Mouse (Mus musculus): ENCODE measurements around the gene Dnmt3a. TPM values are rescaled to one million over a fixed set of nuclear protein-coding genes. Genes with fewer than 3 reads are reported as not detected.
A peak's percentile ranks its signal among the peaks of the same experiment; 100 is the strongest.

The Dnmt3a gene
- polyA plus RNA-seq, 1 experiment = 11.8 TPM

DNA sequence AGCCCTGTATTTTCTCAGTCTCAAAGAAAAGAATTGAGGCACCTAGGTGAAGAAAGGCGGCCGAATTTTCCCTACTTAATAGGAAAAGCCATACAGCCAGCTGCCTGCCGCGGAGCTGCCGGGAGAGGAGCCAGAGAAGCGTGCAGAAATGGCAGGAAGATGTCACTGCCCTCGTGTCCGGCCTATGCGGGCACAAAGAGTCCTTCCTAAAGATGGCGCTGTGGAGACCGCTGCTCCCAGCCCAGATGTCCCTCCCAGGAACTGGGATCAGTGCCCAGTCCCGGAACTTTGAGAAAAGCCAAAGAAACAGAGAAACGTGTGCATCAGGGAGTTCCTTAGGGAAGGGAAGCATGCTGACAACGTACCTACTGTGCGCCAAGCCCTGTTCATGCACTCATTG, 65.8 kb downstream of the Dnmt3a start:
- Histone ChIP-seq H3K4me1 (ENCODE audit: control insufficient read depth, insufficient read depth, low read length) (peaks cover 40% of the 10 kb centered on the region), H3K27ac (ENCODE audit: insufficient read depth, low read depth, low read length) (0 out of 2 replicates have a peak overlapping the region, but pooled peaks have one; percentile 8), H3K27me3 (replicated peaks; ENCODE audit: control insufficient read depth, insufficient read depth, low read length) (no peaks in the 10 kb centered on the region), H3K36me3 (ENCODE audit: control insufficient read depth, insufficient read depth, low read length) (no peaks in the 10 kb centered on the region; the same call in 1 of the 2 replicates), H3K4me3 (ENCODE audit: insufficient read depth, low read depth, low read length) (no peak overlapping the region)
- peak; percentile 92 for DNase-seq
- TF ChIP-seq CTCF (conservative IDR thresholded peaks at IDR 0.05; ENCODE audit: insufficient read depth, insufficient read length, low read depth, low read length) (peak; percentile 58), POLR2A (IDR thresholded peaks at IDR 0.05; ENCODE audit: low read depth, low read length) (no peak)
- 26% methylated on average over 15 of the region's 15 CpGs for WGBS

GRCm38 (mm10) chr12:3872410-3873230, 66.8 kb downstream of the Dnmt3a start:
- Histone ChIP-seq H3K4me3 (ENCODE audit: insufficient read depth, low read depth, low read length) (no peak overlapping the region), H3K27ac (ENCODE audit: insufficient read depth, low read depth, low read length) (peak overlapping the region; percentile 10; the same call in 1 of the 2 replicates), H3K4me1 (ENCODE audit: control insufficient read depth, insufficient read depth, low read length) (peaks cover 36% of the 10 kb centered on the region), H3K27me3 (replicated peaks; ENCODE audit: control insufficient read depth, insufficient read depth, low read length) (no peaks in the 10 kb centered on the region), H3K36me3 (ENCODE audit: control insufficient read depth, insufficient read depth, low read length) (no peaks in the 10 kb centered on the region; the same call in 1 of the 2 replicates)
- TF ChIP-seq POLR2A (IDR thresholded peaks at IDR 0.05; ENCODE audit: low read depth, low read length) (no peak), CTCF (conservative IDR thresholded peaks at IDR 0.05; ENCODE audit: insufficient read depth, insufficient read length, low read depth, low read length) (no peak)
- WGBS = 58% methylated on average over 9 of the region's 9 CpGs
- peak; percentile 76 for DNase-seq

- Histone ChIP-seq H3K27ac (ENCODE audit: insufficient read depth, low read depth, low read length) (no peak overlapping the region), H3K4me1 (ENCODE audit: control insufficient read depth, insufficient read depth, low read length) (peaks cover 11% of the 10 kb centered on the region), H3K36me3 (ENCODE audit: control insufficient read depth, insufficient read depth, low read length) (no peaks in the 10 kb centered on the region; the same call in 1 of the 2 replicates), H3K27me3 (replicated peaks; ENCODE audit: control insufficient read depth, insufficient read depth, low read length) (no peaks in the 10 kb centered on the region), H3K4me3 (ENCODE audit: insufficient read depth, low read depth, low read length) (no peak overlapping the region)
- DNase-seq = no peak
- TF ChIP-seq CTCF (conservative IDR thresholded peaks at IDR 0.05; ENCODE audit: insufficient read depth, insufficient read length, low read depth, low read length) (no peak), POLR2A (IDR thresholded peaks at IDR 0.05; ENCODE audit: low read depth, low read length) (no peak)
Measured at GRCm38 (mm10) chr12:3875474-3875873, 69.7 kb downstream of the Dnmt3a start.

- no peak for DNase-seq
- H3K27ac ChIP-seq (ENCODE audit: insufficient read depth, low read depth, low read length) = no peak overlapping the region
- peaks cover 5% of the 10 kb centered on the region for H3K4me1 ChIP-seq (ENCODE audit: control insufficient read depth, insufficient read depth, low read length)
- TF ChIP-seq CTCF (conservative IDR thresholded peaks at IDR 0.05; ENCODE audit: insufficient read depth, insufficient read length, low read depth, low read length) = no peak
- no peak for TF ChIP-seq POLR2A (IDR thresholded peaks at IDR 0.05; ENCODE audit: low read depth, low read length)
- WGBS = 95% methylated on average over 4 of the region's 4 CpGs
- H3K27me3 ChIP-seq (replicated peaks; ENCODE audit: control insufficient read depth, insufficient read depth, low read length) = no peaks in the 10 kb centered on the region
- H3K36me3 ChIP-seq (ENCODE audit: control insufficient read depth, insufficient read depth, low read length) = no peaks in the 10 kb centered on the region; the same call in 1 of the 2 replicates
- no peak overlapping the region for H3K4me3 ChIP-seq (ENCODE audit: insufficient read depth, low read depth, low read length)
Measured at GRCm38 (mm10) chr12:3877376-3877775, 71.6 kb downstream of the Dnmt3a start.

GRCm38 (mm10) chr12:3881474-3881873, 75.7 kb downstream of the Dnmt3a start:
- TF ChIP-seq POLR2A (IDR thresholded peaks at IDR 0.05; ENCODE audit: low read depth, low read length) (no peak), CTCF (conservative IDR thresholded peaks at IDR 0.05; ENCODE audit: insufficient read depth, insufficient read length, low read depth, low read length) (no peak)
- DNase-seq = no peak

DNA sequence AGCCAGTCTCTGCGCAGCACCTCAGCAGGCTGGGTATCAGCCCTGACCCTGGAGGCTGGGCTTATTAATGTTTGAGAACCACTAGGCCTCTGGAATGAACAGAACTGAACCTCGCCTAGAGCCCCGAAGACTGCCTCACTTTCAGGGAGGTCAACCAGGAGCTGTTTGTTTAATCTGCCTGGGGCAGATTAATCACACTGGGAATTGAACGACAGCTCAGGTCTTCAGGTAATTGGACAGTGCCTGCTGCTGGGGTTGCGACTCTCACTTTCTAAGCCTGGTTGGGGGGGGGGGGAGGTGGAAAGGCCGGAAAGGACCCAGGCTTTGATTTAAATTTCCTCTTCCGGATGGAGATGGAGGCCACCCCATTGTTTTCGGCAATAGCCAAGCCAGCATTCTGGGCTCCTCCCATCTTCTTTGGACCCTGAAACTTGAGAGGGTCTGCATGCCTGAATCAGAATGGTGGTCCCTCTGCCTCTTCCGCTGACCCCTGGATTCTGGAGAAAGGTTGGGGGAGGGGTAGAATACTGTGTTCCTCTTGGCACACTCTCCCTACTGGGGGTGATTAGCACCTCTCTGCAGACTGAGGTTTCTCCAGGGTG, 79.2 kb downstream of the Dnmt3a start:
- 42% methylated on average over 9 of the region's 9 CpGs for WGBS
- Histone ChIP-seq H3K27me3 (replicated peaks; ENCODE audit: control insufficient read depth, insufficient read depth, low read length) (no peaks in the 10 kb centered on the region), H3K27ac (ENCODE audit: insufficient read depth, low read depth, low read length) (no peak overlapping the region), H3K4me3 (ENCODE audit: insufficient read depth, low read depth, low read length) (no peak overlapping the region), H3K36me3 (ENCODE audit: control insufficient read depth, insufficient read depth, low read length) (no peaks in the 10 kb centered on the region), H3K4me1 (ENCODE audit: control insufficient read depth, insufficient read depth, low read length) (no peaks in the 10 kb centered on the region; the same call in 1 of the 2 replicates)
- no peak for DNase-seq
- no peak for TF ChIP-seq CTCF (conservative IDR thresholded peaks at IDR 0.05; ENCODE audit: insufficient read depth, insufficient read length, low read depth, low read length)
- TF ChIP-seq POLR2A (IDR thresholded peaks at IDR 0.05; ENCODE audit: low read depth, low read length) = no peak

More at GRCm38 (mm10) chr12:3881474-3881873, 75.7 kb downstream of the Dnmt3a start:
- 86% methylated on average over 3 of the region's 3 CpGs for WGBS
- Histone ChIP-seq H3K36me3 (ENCODE audit: control insufficient read depth, insufficient read depth, low read length) (no peaks in the 10 kb centered on the region), H3K27me3 (replicated peaks; ENCODE audit: control insufficient read depth, insufficient read depth, low read length) (no peaks in the 10 kb centered on the region), H3K27ac (ENCODE audit: insufficient read depth, low read depth, low read length) (no peak overlapping the region), H3K4me3 (ENCODE audit: insufficient read depth, low read depth, low read length) (no peak overlapping the region), H3K4me1 (ENCODE audit: control insufficient read depth, insufficient read depth, low read length) (no peaks in the 10 kb centered on the region)

GRCm38 (mm10) chr12:3886601-3887000, 80.8 kb downstream of the Dnmt3a start:
- no peak overlapping the region for H3K4me3 ChIP-seq (ENCODE audit: insufficient read depth, low read depth, low read length)
- H3K27ac ChIP-seq (ENCODE audit: insufficient read depth, low read depth, low read length) = no peak overlapping the region
- 54% methylated on average over 2 of the region's 2 CpGs for WGBS
- no peak for DNase-seq
- no peak for TF ChIP-seq POLR2A (IDR thresholded peaks at IDR 0.05; ENCODE audit: low read depth, low read length)
- TF ChIP-seq CTCF (conservative IDR thresholded peaks at IDR 0.05; ENCODE audit: insufficient read depth, insufficient read length, low read depth, low read length) = no peak
- H3K4me1 ChIP-seq (ENCODE audit: control insufficient read depth, insufficient read depth, low read length) = no peaks in the 10 kb centered on the region; the same call in 1 of the 2 replicates
- no peaks in the 10 kb centered on the region for H3K36me3 ChIP-seq (ENCODE audit: control insufficient read depth, insufficient read depth, low read length)
- no peaks in the 10 kb centered on the region for H3K27me3 ChIP-seq (replicated peaks; ENCODE audit: control insufficient read depth, insufficient read depth, low read length)
